Comparison of ENCODE assay signal across 10 mouse cellular contexts in genomic region chrX:142818057-142818682, GRCm38 (mm10).
DNase-seq lines count a peak whose midpoint lies in the region; ATAC-seq lines count a peak whose summit lies in the region.
"Had no signal": no experiment of that assay in that cellular context is flagged by ENCODE, and none has a peak within 500 bp of the region (broad histone marks: within the 10 kb centered on the region; RNA-seq: fewer than 3 reads in every experiment).

No protein-coding gene starts in this region.

- no peaks in the 10 kb centered on the region for H3K36me3 ChIP-seq in forebrain, embryonic 11.5 days (ENCODE audit: control insufficient read depth, insufficient read depth, low read length)
- no peaks in the 10 kb centered on the region for H3K36me3 ChIP-seq in forebrain, embryonic 12.5 days (replicated peaks)
- H3K36me3 ChIP-seq: heart, embryonic 15.5 days; midbrain, embryonic 12.5 days had no signal

- no peak overlapping the region for H3K9ac ChIP-seq in forebrain, embryonic 11.5 days (ENCODE audit: low read length)
- H3K9ac ChIP-seq in forebrain, embryonic 12.5 days = no peak overlapping the region
- H3K9ac ChIP-seq: heart, embryonic 15.5 days; midbrain, embryonic 12.5 days had no signal

- H3K4me2 ChIP-seq in forebrain, embryonic 11.5 days (ENCODE audit: low read depth, low read length, severe bottlenecking) = no peak overlapping the region
- no peak overlapping the region for H3K4me2 ChIP-seq in forebrain, embryonic 12.5 days
- H3K4me2 ChIP-seq: heart, embryonic 15.5 days; midbrain, embryonic 12.5 days had no signal

- H3K27ac ChIP-seq in forebrain, embryonic 11.5 days (ENCODE audit: low read depth, low read length) = no peak overlapping the region
- H3K27ac ChIP-seq in forebrain, embryonic 12.5 days = no peak overlapping the region
- H3K27ac ChIP-seq: heart, embryonic 15.5 days; midbrain, embryonic 12.5 days had no signal

- ATAC-seq in forebrain, embryonic 11.5 days (replicated peaks; ENCODE audit: low FRiP score) = peak; percentile 15; the same call in 1 of the 2 replicates
- ATAC-seq in forebrain, embryonic 12.5 days (ENCODE audit: low FRiP score) = no peak
- peak; percentile 82 for ATAC-seq in erythroblast, adult 5-6 weeks (replicated peaks; ENCODE audit: low FRiP score, poor library complexity, severe bottlenecking)

- no peaks in the 10 kb centered on the region for H3K9me3 ChIP-seq in forebrain, embryonic 11.5 days (ENCODE audit: control insufficient read depth, low read length)
- no peaks in the 10 kb centered on the region for H3K9me3 ChIP-seq in forebrain, embryonic 12.5 days
- H3K9me3 ChIP-seq: heart, embryonic 15.5 days; midbrain, embryonic 12.5 days had no signal

- peak; percentile 65 for DNase-seq in forebrain, embryonic 11.5 days (ENCODE audit: low spot score)
- DNase-seq in 3134 (ENCODE audit: extremely low read depth, insufficient read length, low spot score) (peak; percentile 21), R1 (ENCODE audit: low read depth, low spot score) (peak; percentile 25)
- DNase-seq in layer of hippocampus, postnatal 25 days (ENCODE audit: extremely low spot score in 1 of 2, low spot score in 1 of 2) = peak; percentile 29 to 63
- DNase-seq in naive thymus-derived CD4-positive, alpha-beta T cell, adult 2 months (ENCODE audit: low read depth) = peak; percentile 68
- DNase-seq in thymus, postnatal 25 days = peak; percentile 44

- WGBS in forebrain, embryonic 11.5 days = 45% methylated on average over 10 of the region's 10 CpGs
- WGBS in forebrain, embryonic 12.5 days = 43% methylated on average over 10 of the region's 10 CpGs

- no peaks in the 10 kb centered on the region for H3K27me3 ChIP-seq in forebrain, embryonic 11.5 days (ENCODE audit: control insufficient read depth, insufficient read depth, low read length)
- peaks cover 1% of the 10 kb centered on the region; the same call in 1 of the 2 replicates for H3K27me3 ChIP-seq in forebrain, embryonic 12.5 days
- H3K27me3 ChIP-seq: heart, embryonic 15.5 days; midbrain, embryonic 12.5 days had no signal

- no peaks in the 10 kb centered on the region for H3K4me1 ChIP-seq in forebrain, embryonic 11.5 days (replicated peaks; ENCODE audit: control insufficient read depth, insufficient read depth, low read length)
- no peaks in the 10 kb centered on the region for H3K4me1 ChIP-seq in forebrain, embryonic 12.5 days
- H3K4me1 ChIP-seq: midbrain, embryonic 12.5 days had no signal

- no peak overlapping the region for H3K4me3 ChIP-seq in forebrain, embryonic 11.5 days (ENCODE audit: low read depth, low read length)
- H3K4me3 ChIP-seq in forebrain, embryonic 12.5 days (replicated peaks) = no peak overlapping the region
- H3K4me3 ChIP-seq: heart, embryonic 15.5 days; midbrain, embryonic 12.5 days had no signal
